Mouse (Mus musculus) cortical plate, adult 2 months (tissue): ENCODE measurements around the gene Gsk3b.

Experiments
- CTCF ChIP-seq: fragments of 200-500 bp; IDR thresholded peaks from 2 replicates; pipeline ENCODE4 v1.5.1; 2011; ENCODE audit warnings: mild to moderate bottlenecking, control low read depth, low read length; ENCODE audit not compliant: insufficient read depth; ENCODE audit errors: extremely low read depth
- POLR2A ChIP-seq: fragments of 200-500 bp; IDR thresholded peaks from 2 replicates; pipeline ENCODE4 v1.6.1; 2011; ENCODE audit warnings: mild to moderate bottlenecking, low read length, control low read depth; ENCODE audit not compliant: insufficient read depth; ENCODE audit errors: extremely low read depth

DNA sequence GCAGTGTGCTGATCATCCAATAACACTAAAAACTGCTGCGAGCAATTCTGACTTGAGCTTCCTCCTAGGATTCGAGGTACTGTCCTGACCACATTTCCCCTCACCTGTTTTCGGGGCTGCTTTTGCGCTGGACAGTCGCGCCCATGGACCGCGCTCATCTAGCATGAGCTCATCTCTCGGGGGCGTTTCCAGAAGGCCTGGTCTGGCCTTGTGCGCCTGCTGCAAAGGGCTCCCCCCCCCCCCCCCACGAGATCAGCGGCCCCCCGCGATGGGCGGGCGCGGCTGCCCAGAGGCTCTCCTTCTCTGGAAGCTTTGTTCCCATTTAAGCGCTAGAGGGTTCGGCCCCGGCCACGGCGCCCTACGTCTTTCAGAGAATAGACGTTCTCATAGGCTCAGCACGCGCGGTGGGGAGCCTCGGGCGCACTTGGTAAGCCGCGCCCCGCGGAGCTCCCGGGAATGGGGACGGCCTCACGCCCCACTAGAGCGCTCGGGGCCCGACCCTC, 624 bp upstream of the Gsk3b start:
- no peak for TF ChIP-seq CTCF
- TF ChIP-seq POLR2A, result no peak
